Mouse (Mus musculus) gastrocnemius, postnatal 4 days (tissue): ENCODE results near the gene Xxylt1. TPM values are rescaled to one million over a fixed set of nuclear protein-coding genes. Genes with fewer than 3 reads are reported as not detected.

Experiments used
- DNase-seq, 2 experiments: peaks; one replicate each; pipeline ENCODE4 v3.0.0; 2021 to 2022; ENCODE audit warnings: low spot score in 2 of 2, mixed read lengths in 2 of 2
- total RNA-seq, 2 experiments: library from RNA; stranded (reverse); gene quantifications; 2 replicates each; pipeline ENCODE4 v1.2.3; 2021

Xxylt1 gene
- total RNA-seq, 2 experiments from 2014 or later, result 12.7 to 12.9 TPM

- DNase-seq, result no peak
Measured at GRCm38 (mm10) chr16:30923899-30924298, 157.3 kb downstream of the Xxylt1 start.

GRCm38 (mm10) chr16:30922548-30922947 lies 158.7 kb downstream of the Xxylt1 start:
- no peak for DNase-seq

GRCm38 (mm10) chr16:30918866-30919265 lies 162.4 kb downstream of the Xxylt1 start:
- DNase-seq, result no peak

GRCm38 (mm10) chr16:30916931-30917330 lies 164.3 kb downstream of the Xxylt1 start:
- no peak for DNase-seq

GRCm38 (mm10) chr16:30915611-30916220 lies 165.5 kb downstream of the Xxylt1 start:
- no peak for DNase-seq

Other genes starting within 250 kb of the Xxylt1 start
- 10 to 100 TPM; 30.5 to 34.3 TPM for gene Acap2, start 119.8 kb upstream of the Xxylt1 start, total RNA-seq
- gene Ppp1r2, start 193.8 kb upstream of the Xxylt1 start, total RNA-seq, result 10 to 100 TPM; 84.9 to 87.3 TPM
- 10 to 100 TPM in 1 of 2 experiments, 1 to 10 TPM in 1; 9.1 to 15.5 TPM for gene Apod, start 233.4 kb upstream of the Xxylt1 start, total RNA-seq